Mouse (Mus musculus) ovary, postnatal 14 days (tissue): ENCODE results near the gene Auts2.
A peak's percentile ranks its signal among the peaks of the same experiment; 100 is the strongest.

Experiments
- DNase-seq: peaks from one replicate; pipeline ENCODE4 v3.0.0; 2022; ENCODE audit warnings: low spot score

The Auts2 gene

GRCm38 (mm10) chr5:131601934-131602692 lies 941.0 kb downstream of the Auts2 start:
- DNase-seq: no peak

GRCm38 (mm10) chr5:131600325-131601125 lies 942.6 kb downstream of the Auts2 start:
- peak; percentile 82 for DNase-seq

GRCm38 (mm10) chr5:131597503-131597902 lies 945.6 kb downstream of the Auts2 start:
- DNase-seq: no peak

- DNase-seq: no peak
These were observed 946.6 kb downstream of the Auts2 start for GRCm38 (mm10) chr5:131596591-131596990.

GRCm38 (mm10) chr5:131595730-131596129 lies 947.4 kb downstream of the Auts2 start:
- no peak for DNase-seq

GRCm38 (mm10) chr5:131594597-131594996 lies 948.5 kb downstream of the Auts2 start:
- DNase-seq: no peak

- no peak for DNase-seq
These were observed 949.9 kb downstream of the Auts2 start for GRCm38 (mm10) chr5:131593261-131593660.

- no peak for DNase-seq
These were observed 953.1 kb downstream of the Auts2 start for GRCm38 (mm10) chr5:131589948-131590467.

- no peak for DNase-seq
These were observed 956.8 kb downstream of the Auts2 start for GRCm38 (mm10) chr5:131586332-131586700.

GRCm38 (mm10) chr5:131585684-131586331 lies 957.3 kb downstream of the Auts2 start:
- peak; percentile 30 for DNase-seq

GRCm38 (mm10) chr5:131584260-131585135 lies 958.6 kb downstream of the Auts2 start:
- peak; percentile 22 for DNase-seq

- no peak for DNase-seq
These were observed 961.8 kb downstream of the Auts2 start for GRCm38 (mm10) chr5:131581110-131582050.

GRCm38 (mm10) chr5:131578737-131579136 lies 964.4 kb downstream of the Auts2 start:
- DNase-seq: no peak

- no peak for DNase-seq
These were observed 967.3 kb downstream of the Auts2 start for GRCm38 (mm10) chr5:131575733-131576265.

- DNase-seq: no peak
These were observed 968.0 kb downstream of the Auts2 start for GRCm38 (mm10) chr5:131575086-131575514.

GRCm38 (mm10) chr5:131574469-131575085 lies 968.6 kb downstream of the Auts2 start:
- no peak for DNase-seq

GRCm38 (mm10) chr5:131573296-131574177 lies 969.6 kb downstream of the Auts2 start:
- DNase-seq: no peak

- peak; percentile 24 for DNase-seq
These were observed 977.1 kb downstream of the Auts2 start for GRCm38 (mm10) chr5:131566032-131566431.
